Mouse (Mus musculus) lung, postnatal 0 days (tissue): ENCODE measurements at regions not wholly inside any gene's neighbourhood (a gene's known extent, or its start where the extent isn't known, plus 50 kb on each side); places are given as distances from the start of the nearest gene placed in this dataset.

Source experiments
- CTCF ChIP-seq: IDR thresholded peaks from 2 replicates; pipeline ENCODE4 v1.5.1; 2016; ENCODE audit warnings: antibody characterized with exemption, mild to moderate bottlenecking
- EP300 ChIP-seq: IDR thresholded peaks from 2 replicates; pipeline ENCODE4 v1.6.1; 2016; ENCODE audit warnings: antibody characterized with exemption, mild to moderate bottlenecking, control low read depth

DNA sequence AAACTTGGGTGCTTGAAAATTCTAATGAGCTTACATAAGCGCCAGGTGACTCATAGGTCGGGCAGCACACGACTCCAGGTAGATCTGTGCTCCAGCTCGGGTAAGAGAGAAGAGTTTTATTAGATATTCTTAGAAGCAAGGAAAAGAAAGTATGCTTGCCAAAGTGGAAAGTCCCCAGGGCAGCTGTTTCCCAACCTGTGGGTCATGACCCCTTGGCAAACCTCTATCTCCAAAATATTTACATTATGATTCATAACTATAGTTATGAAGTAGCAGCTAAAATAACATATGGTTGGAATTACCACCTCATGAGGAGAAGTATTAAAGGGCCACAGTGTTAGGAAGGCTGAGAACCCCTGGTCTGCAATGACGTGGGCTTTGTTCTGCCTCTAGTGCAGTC is 206.4 kb downstream of the Rpap3 start:
- TF ChIP-seq CTCF, result no peak
- peak; percentile 34; the same call in 1 of the 2 replicates for TF ChIP-seq EP300
